Mouse (Mus musculus): ENCODE data around the gene Zranb1.

The Zranb1 gene

DNA sequence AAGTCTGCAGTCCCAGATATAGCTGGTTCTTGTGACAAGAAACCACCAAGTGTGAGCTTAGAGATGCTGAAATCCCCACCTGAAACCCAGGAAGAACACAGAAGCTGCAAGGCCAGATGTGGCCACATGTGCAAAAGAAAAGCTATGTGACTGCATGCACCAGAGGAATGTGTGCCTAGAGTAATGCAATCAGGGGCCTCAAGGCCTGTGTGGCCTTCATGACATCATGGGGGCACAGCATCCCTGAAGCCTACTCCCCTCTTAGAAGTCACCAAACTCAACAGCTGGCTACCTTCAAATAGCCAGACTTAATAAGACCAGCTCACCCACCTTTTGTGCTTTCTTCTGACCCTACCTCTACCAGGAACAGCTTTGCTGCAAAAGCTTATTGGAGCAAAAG lies 105.0 kb downstream of the Zranb1 start:
- DNase-seq (ENCODE audit: low read depth in 2 of 2, low spot score in 2 of 2), result no peak

All from CD8-positive naive resting alpha-beta T cell, adult 2 months (primary cell).